Mouse (Mus musculus): ENCODE results near the gene G430095P16Rik. TPM values are rescaled to one million over a fixed set of nuclear protein-coding genes. Genes with fewer than 3 reads are reported as not detected.

The G430095P16Rik gene
- polyA plus RNA-seq, 1 experiment from 2014 or later: 2.5 TPM

DNA sequence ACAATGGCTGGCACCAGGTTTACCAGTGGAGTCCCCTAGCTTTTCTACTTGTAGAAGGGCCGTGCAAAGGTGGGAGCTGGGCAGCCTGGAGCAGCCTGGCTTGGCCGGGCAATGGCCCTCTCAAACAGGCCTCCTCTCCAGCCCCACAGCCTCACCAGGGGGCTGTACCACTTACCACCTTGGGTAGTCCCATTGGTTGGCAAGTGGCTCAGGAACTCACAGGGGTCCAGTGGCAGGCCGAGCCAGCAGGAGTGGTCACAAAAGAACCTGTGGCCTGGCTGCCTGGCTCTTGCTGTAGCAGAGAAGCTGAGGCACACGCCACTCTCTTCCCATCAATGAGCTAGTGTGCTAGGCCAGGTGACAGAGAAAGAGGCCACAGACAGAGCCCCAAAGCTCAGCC is 8.6 kb upstream of the G430095P16Rik start:
- Histone ChIP-seq H3K27me3 (ENCODE audit: insufficient read depth, low read length) (no peaks in the 10 kb centered on the region), H3K36me3 (ENCODE audit: insufficient read depth, low read length) (no peaks in the 10 kb centered on the region), H3K9me3 (replicated peaks; ENCODE audit: low read length) (no peaks in the 10 kb centered on the region), H3K4me1 (replicated peaks; ENCODE audit: insufficient read depth, low read length) (peaks cover 45% of the 10 kb centered on the region), H3K27ac (peak overlapping the region; percentile 82), H3K9ac (ENCODE audit: low read depth, low read length) (no peak overlapping the region), H3K4me3 (replicated peaks; ENCODE audit: low read depth, low read length) (no peak overlapping the region), H3K4me2 (ENCODE audit: low read length) (no peak overlapping the region)
- WGBS: 73% methylated on average over 4 of the region's 4 CpGs
- DNase-seq (ENCODE audit: low spot score) (no peak), ATAC-seq (replicated peaks; ENCODE audit: low FRiP score, low read depth) (no peak)
- TF ChIP-seq CTCF (IDR thresholded peaks at IDR 0.05; ENCODE audit: low read depth): no peak

GRCm38 (mm10) chr8:84715893-84716468 is 6.8 kb upstream of the G430095P16Rik start:
- Histone ChIP-seq H3K4me3 (replicated peaks; ENCODE audit: low read depth, low read length) (0 out of 2 replicates have a peak overlapping the region, but pooled peaks have one; percentile 4), H3K27ac (no peak overlapping the region), H3K27me3 (ENCODE audit: insufficient read depth, low read length) (no peaks in the 10 kb centered on the region), H3K9me3 (replicated peaks; ENCODE audit: low read length) (no peaks in the 10 kb centered on the region), H3K36me3 (ENCODE audit: insufficient read depth, low read length) (no peaks in the 10 kb centered on the region), H3K4me2 (ENCODE audit: low read length) (0 out of 2 replicates have a peak overlapping the region, but pooled peaks have one; percentile 12), H3K4me1 (replicated peaks; ENCODE audit: insufficient read depth, low read length) (peaks cover 43% of the 10 kb centered on the region), H3K9ac (ENCODE audit: low read depth, low read length) (no peak overlapping the region)
- DNase-seq (ENCODE audit: low spot score) (no peak), ATAC-seq (replicated peaks; ENCODE audit: low FRiP score, low read depth) (no peak)
- WGBS: 21% methylated on average over 27 of the region's 27 CpGs
- no peak for TF ChIP-seq CTCF (IDR thresholded peaks at IDR 0.05; ENCODE audit: low read depth)

- DNase-seq (ENCODE audit: low spot score): no peak
- H3K36me3 ChIP-seq (ENCODE audit: insufficient read depth, low read length): no peaks in the 10 kb centered on the region
- TF ChIP-seq CTCF (IDR thresholded peaks at IDR 0.05; ENCODE audit: low read depth): no peak
- H3K27me3 ChIP-seq (ENCODE audit: insufficient read depth, low read length): no peaks in the 10 kb centered on the region
- no peak overlapping the region for H3K9ac ChIP-seq (ENCODE audit: low read depth, low read length)
- 91% methylated on average over 11 of the region's 11 CpGs for WGBS
- H3K4me2 ChIP-seq (ENCODE audit: low read length): no peak overlapping the region
- no peak overlapping the region for H3K4me3 ChIP-seq (replicated peaks; ENCODE audit: low read depth, low read length)
- ATAC-seq (replicated peaks; ENCODE audit: low FRiP score, low read depth): no peak
- no peak overlapping the region for H3K27ac ChIP-seq
- peaks cover 37% of the 10 kb centered on the region for H3K4me1 ChIP-seq (replicated peaks; ENCODE audit: insufficient read depth, low read length)
- no peaks in the 10 kb centered on the region for H3K9me3 ChIP-seq (replicated peaks; ENCODE audit: low read length)
Observed at GRCm38 (mm10) chr8:84716790-84717189, 6.0 kb upstream of the G430095P16Rik start.

GRCm38 (mm10) chr8:84718476-84718875 is 4.3 kb upstream of the G430095P16Rik start:
- Histone ChIP-seq H3K27me3 (ENCODE audit: insufficient read depth, low read length) (no peaks in the 10 kb centered on the region), H3K36me3 (ENCODE audit: insufficient read depth, low read length) (no peaks in the 10 kb centered on the region)

GRCm38 (mm10) chr8:84718959-84719690 is 3.7 kb upstream of the G430095P16Rik start:
- H3K4me3 ChIP-seq (replicated peaks; ENCODE audit: low read depth, low read length): no peak overlapping the region
- ATAC-seq (replicated peaks; ENCODE audit: low FRiP score, low read depth) (no peak), DNase-seq (ENCODE audit: low spot score) (no peak)
- no peak overlapping the region for H3K4me2 ChIP-seq (ENCODE audit: low read length)
- no peaks in the 10 kb centered on the region for H3K9me3 ChIP-seq (replicated peaks; ENCODE audit: low read length)
- no peak overlapping the region for H3K9ac ChIP-seq (ENCODE audit: low read depth, low read length)
- H3K4me1 ChIP-seq (replicated peaks; ENCODE audit: insufficient read depth, low read length): peaks cover 36% of the 10 kb centered on the region
- TF ChIP-seq CTCF (IDR thresholded peaks at IDR 0.05; ENCODE audit: low read depth): no peak
- H3K27ac ChIP-seq: no peak overlapping the region
- H3K36me3 ChIP-seq (ENCODE audit: insufficient read depth, low read length): no peaks in the 10 kb centered on the region
- 69% methylated on average over 5 of the region's 5 CpGs for WGBS
- no peaks in the 10 kb centered on the region for H3K27me3 ChIP-seq (ENCODE audit: insufficient read depth, low read length)

More at GRCm38 (mm10) chr8:84718476-84718875, 4.3 kb upstream of the G430095P16Rik start:
- Histone ChIP-seq H3K9me3 (replicated peaks; ENCODE audit: low read length) (no peaks in the 10 kb centered on the region), H3K9ac (ENCODE audit: low read depth, low read length) (no peak overlapping the region), H3K4me3 (replicated peaks; ENCODE audit: low read depth, low read length) (no peak overlapping the region), H3K4me2 (ENCODE audit: low read length) (no peak overlapping the region), H3K27ac (no peak overlapping the region), H3K4me1 (replicated peaks; ENCODE audit: insufficient read depth, low read length) (peaks cover 36% of the 10 kb centered on the region)
- ATAC-seq (replicated peaks; ENCODE audit: low FRiP score, low read depth) (no peak), DNase-seq (ENCODE audit: low spot score) (no peak)
- no peak for TF ChIP-seq CTCF (IDR thresholded peaks at IDR 0.05; ENCODE audit: low read depth)
- 75% methylated on average over 5 of the region's 5 CpGs for WGBS

DNA sequence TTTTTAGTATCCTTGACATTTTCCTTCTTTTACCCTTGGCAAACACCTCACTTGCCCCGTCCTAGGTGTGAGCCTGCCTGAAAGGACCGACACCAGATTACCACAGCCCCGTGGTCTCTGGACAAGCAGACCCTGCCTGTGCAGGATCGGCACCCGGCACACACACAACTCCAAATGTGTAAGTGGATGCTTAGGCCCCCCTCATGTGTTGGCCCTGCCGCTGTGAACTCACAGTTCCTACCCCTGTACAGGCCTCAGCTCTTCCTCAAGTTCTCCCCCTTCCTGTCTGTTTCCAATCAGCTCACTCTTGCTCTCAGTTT is 317 bp upstream of the G430095P16Rik start:
- H3K4me2 ChIP-seq (ENCODE audit: low read length): no peak overlapping the region
- WGBS: 64% methylated on average over 6 of the region's 6 CpGs
- peaks cover 26% of the 10 kb centered on the region for H3K4me1 ChIP-seq (replicated peaks; ENCODE audit: insufficient read depth, low read length)

More for the DNA sequence above, 317 bp upstream of the G430095P16Rik start:
- Histone ChIP-seq H3K9me3 (replicated peaks; ENCODE audit: low read length) (no peaks in the 10 kb centered on the region), H3K9ac (ENCODE audit: low read depth, low read length) (no peak overlapping the region), H3K36me3 (ENCODE audit: insufficient read depth, low read length) (no peaks in the 10 kb centered on the region), H3K4me3 (replicated peaks; ENCODE audit: low read depth, low read length) (no peak overlapping the region), H3K27ac (peak overlapping the region; percentile 65), H3K27me3 (ENCODE audit: insufficient read depth, low read length) (no peaks in the 10 kb centered on the region)
- no peak for TF ChIP-seq CTCF (IDR thresholded peaks at IDR 0.05; ENCODE audit: low read depth)
- DNase-seq (ENCODE audit: low spot score) (no peak), ATAC-seq (replicated peaks; ENCODE audit: low FRiP score, low read depth) (no peak)
